Mouse (Mus musculus) spleen, adult 12 weeks (tissue): ENCODE measurements around the gene Entpd7.

Source experiments
- DNase-seq: peaks from one replicate; pipeline ENCODE4 v3.0.0; 2022; ENCODE audit warnings: low spot score

Entpd7 gene

GRCm38 (mm10) chr19:43771499-43771969 lies 82.1 kb downstream of the Entpd7 start:
- DNase-seq, result no peak

DNA sequence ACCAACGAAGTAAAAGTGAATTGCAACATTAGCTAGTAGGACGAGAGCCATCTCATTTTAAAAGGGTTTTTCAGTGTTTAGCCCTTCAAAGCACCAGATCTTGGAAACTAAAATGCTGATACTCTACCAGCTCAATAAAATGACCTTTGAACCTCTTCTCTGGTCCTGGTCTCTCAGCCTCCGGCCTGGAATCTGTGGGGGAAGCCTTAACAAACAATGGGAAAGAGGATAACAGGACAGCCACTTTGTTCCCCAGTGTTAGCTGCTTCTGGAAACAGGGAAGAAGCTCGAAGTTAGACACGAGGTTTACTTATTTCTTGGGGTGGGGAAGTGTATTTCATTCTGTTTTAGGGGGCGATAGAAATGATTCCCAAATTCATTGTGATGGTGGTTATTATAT lies 82.8 kb downstream of the Entpd7 start:
- no peak for DNase-seq

GRCm38 (mm10) chr19:43775433-43775832 lies 86.0 kb downstream of the Entpd7 start:
- no peak for DNase-seq

- no peak for DNase-seq
These were observed 87.1 kb downstream of the Entpd7 start for GRCm38 (mm10) chr19:43776561-43776960.

- no peak for DNase-seq
These were observed 87.8 kb downstream of the Entpd7 start for GRCm38 (mm10) chr19:43777308-43777707.

DNA sequence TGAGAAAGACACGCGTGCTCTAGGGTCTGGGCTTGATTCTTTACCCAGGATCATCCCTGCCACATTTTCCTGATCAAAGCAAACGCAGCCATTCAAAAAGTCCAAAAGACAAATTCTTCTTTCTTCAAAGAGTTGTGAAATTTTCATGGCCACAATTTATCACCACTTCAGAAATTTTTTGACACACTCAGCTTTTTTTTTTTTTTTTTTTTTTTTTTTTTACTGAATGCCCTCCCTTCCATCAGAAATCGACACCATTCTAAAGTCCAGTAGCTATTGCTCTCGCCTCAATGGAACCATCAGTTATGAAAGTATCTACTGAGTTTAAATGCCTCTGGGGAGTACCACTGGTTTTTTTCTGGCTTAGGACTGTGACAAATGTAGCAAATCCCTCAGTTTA lies 90.9 kb downstream of the Entpd7 start:
- DNase-seq, result no peak

DNA sequence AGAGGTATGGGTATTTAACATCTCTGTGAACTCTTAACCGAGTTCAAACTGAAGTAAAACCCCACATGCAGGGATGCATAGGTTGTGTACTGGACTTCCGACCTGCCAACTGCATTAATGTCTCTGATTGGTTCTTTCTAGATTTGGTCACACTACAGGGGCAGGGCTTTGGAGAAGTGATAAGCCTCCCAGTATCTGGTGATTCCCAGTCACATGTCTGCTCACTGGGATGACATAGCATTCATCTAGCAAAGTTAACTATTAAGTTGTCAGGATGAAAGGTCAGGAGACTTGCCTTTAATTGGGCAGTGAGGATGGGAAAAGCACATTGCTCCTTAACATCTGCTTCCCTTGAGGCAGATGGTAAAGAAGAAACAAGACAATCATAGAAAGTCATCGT lies 92.5 kb downstream of the Entpd7 start, which contains the start of gene Abcc2:
Abcc2 (plus strand) TSS at position 213 of the 400 bp plus-strand sequence.
- DNase-seq, result no peak
